Mouse (Mus musculus) monocyte, adult 2 months (primary cell): ENCODE results near the gene Lctl.
A peak's percentile ranks its signal among the peaks of the same experiment; 100 is the strongest.
"Not testable (repeated sequence)": the region's sequence is repeated elsewhere in the genome, so short reads cannot be mapped to it uniquely, and the experiment has no call there.

Source experiments
- DNase-seq, 2 experiments: peaks; one replicate each; pipeline ENCODE4 v3.0.0; 2022; ENCODE audit warnings: low spot score in 2 of 2, low read depth in 1 of 2

Gene Lctl

GRCm38 (mm10) chr9:64119898-64120297, 3.0 kb downstream of the Lctl start:
- peak in 1 of 2 experiments; percentile 27 for DNase-seq

- no peak for DNase-seq
Measured at GRCm38 (mm10) chr9:64120584-64121277, 3.8 kb downstream of the Lctl start.

- no peak for DNase-seq
Measured at GRCm38 (mm10) chr9:64122601-64123000, 5.7 kb downstream of the Lctl start.

GRCm38 (mm10) chr9:64124846-64125245, 7.9 kb downstream of the Lctl start:
- not testable (repeated sequence) for DNase-seq

GRCm38 (mm10) chr9:64125307-64125706, 8.4 kb downstream of the Lctl start:
- DNase-seq = no peak

GRCm38 (mm10) chr9:64126121-64126520, 9.2 kb downstream of the Lctl start:
- no peak for DNase-seq

- no peak for DNase-seq
Measured at GRCm38 (mm10) chr9:64131623-64132022, 14.7 kb downstream of the Lctl start.

GRCm38 (mm10) chr9:64138896-64139295, 21.9 kb downstream of the Lctl start:
- not testable (repeated sequence) for DNase-seq

GRCm38 (mm10) chr9:64139879-64140278, 22.9 kb downstream of the Lctl start:
- DNase-seq = no peak

- DNase-seq = no peak
Measured at GRCm38 (mm10) chr9:64156641-64157040, 39.7 kb downstream of the Lctl start.

GRCm38 (mm10) chr9:64160471-64160870, 43.5 kb downstream of the Lctl start:
- no peak for DNase-seq

GRCm38 (mm10) chr9:64169967-64170366, 53.0 kb downstream of the Lctl start:
- DNase-seq = not testable (repeated sequence)

GRCm38 (mm10) chr9:64172145-64172815, 55.3 kb downstream of the Lctl start:
- no peak for DNase-seq

- peak; percentile 46 to 75 for DNase-seq
Measured at GRCm38 (mm10) chr9:64172816-64173665, 56.1 kb downstream of the Lctl start, which contains the start of the genes Zwilch and Rpl4. Zwilch (minus strand) TSS chr9:64173104. Rpl4 (plus strand) TSS chr9:64173375.

- DNase-seq = no peak
Measured at GRCm38 (mm10) chr9:64173666-64174220, 56.8 kb downstream of the Lctl start.

GRCm38 (mm10) chr9:64174341-64174740, 57.4 kb downstream of the Lctl start:
- no peak for DNase-seq

GRCm38 (mm10) chr9:64174766-64175165, 57.8 kb downstream of the Lctl start:
- no peak for DNase-seq

GRCm38 (mm10) chr9:64175378-64175777, 58.4 kb downstream of the Lctl start:
- no peak for DNase-seq

GRCm38 (mm10) chr9:64178610-64178973, 61.6 kb downstream of the Lctl start:
- DNase-seq = no peak

GRCm38 (mm10) chr9:64178974-64179646, 62.2 kb downstream of the Lctl start, which contains the start of gene Snapc5:
Snapc5 (plus strand) TSS chr9:64179274.
- peak; percentile 77 to 83 for DNase-seq

- not testable (repeated sequence) for DNase-seq
Measured at GRCm38 (mm10) chr9:64183295-64183694, 66.3 kb downstream of the Lctl start.
